Comparison of ENCODE assay signal across 8 mouse cellular contexts in the genomic region with DNA sequence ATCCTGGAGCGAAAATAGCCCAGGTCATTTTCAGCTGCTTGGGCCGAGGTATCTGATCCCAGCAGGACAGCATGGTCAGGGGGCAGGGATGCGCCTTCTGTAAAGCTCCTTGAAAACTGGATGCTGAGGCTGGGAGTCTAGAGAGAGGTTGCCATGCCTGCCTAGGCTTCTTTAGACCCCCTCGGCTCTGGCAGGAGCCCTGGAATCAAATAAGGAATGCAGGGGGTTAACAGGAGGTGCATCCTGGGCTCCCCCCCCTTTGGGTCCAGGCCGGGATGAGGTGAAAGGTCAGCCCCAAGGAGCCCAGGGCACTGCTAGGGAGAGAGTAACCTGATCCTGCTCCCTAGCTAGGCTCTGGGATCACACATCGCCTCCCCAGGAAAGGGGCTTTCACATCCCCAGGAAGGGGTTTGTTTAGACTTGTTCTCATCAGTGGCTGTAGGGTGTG. TPM values are rescaled to one million over a fixed set of nuclear protein-coding genes. Genes with fewer than 3 reads are reported as not detected.
DNase-seq lines count a peak whose midpoint lies in the region; ATAC-seq and TF ChIP-seq lines count a peak whose summit lies in the region.

No protein-coding gene starts in this region.

- no peak for TF ChIP-seq CTCF in intestine, postnatal 0 days (IDR thresholded peaks at IDR 0.05; ENCODE audit: low read depth)

- peaks cover 96% of the 10 kb centered on the region for H3K4me1 ChIP-seq in intestine, embryonic 16.5 days (ENCODE audit: control insufficient read depth, insufficient read depth, low read length)
- peaks cover 22% of the 10 kb centered on the region for H3K4me1 ChIP-seq in intestine, postnatal 0 days (replicated peaks; ENCODE audit: control insufficient read depth, insufficient read depth, low read length)
- peaks cover 98% of the 10 kb centered on the region for H3K4me1 ChIP-seq in hindbrain, embryonic 12.5 days

- no peak overlapping the region for H3K4me3 ChIP-seq in intestine, embryonic 16.5 days (ENCODE audit: low read length)
- no peak overlapping the region for H3K4me3 ChIP-seq in intestine, postnatal 0 days (ENCODE audit: low read depth, low read length)
- no peak overlapping the region for H3K4me3 ChIP-seq in hindbrain, embryonic 12.5 days
- H3K4me3 ChIP-seq in myocyte: no peak overlapping the region

- DNase-seq in embryo, embryonic 9.5 days (ENCODE audit: extremely low spot score): peak; percentile 80
- DNase-seq in urinary bladder, adult 2 months (ENCODE audit: low spot score): no peak
- DNase-seq in spleen, adult 18-20 months: no peak
- no peak for DNase-seq in MN1 (ENCODE audit: low spot score)

- no peaks in the 10 kb centered on the region for H3K27me3 ChIP-seq in intestine, embryonic 16.5 days (replicated peaks; ENCODE audit: control insufficient read depth, insufficient read depth, low read length)
- no peaks in the 10 kb centered on the region for H3K27me3 ChIP-seq in intestine, postnatal 0 days (replicated peaks; ENCODE audit: control insufficient read depth, insufficient read depth, low read length)
- H3K27me3 ChIP-seq in hindbrain, embryonic 12.5 days: peaks cover 9% of the 10 kb centered on the region; the same call in 1 of the 2 replicates
- H3K27me3 ChIP-seq in myocyte (ENCODE audit: control insufficient read depth, insufficient read depth, insufficient read length): no peaks in the 10 kb centered on the region

- 0 out of 2 replicates have a peak overlapping the region, but pooled peaks have one; percentile 43 for H3K9ac ChIP-seq in intestine, embryonic 16.5 days (ENCODE audit: low read depth, low read length)
- H3K9ac ChIP-seq in intestine, postnatal 0 days (ENCODE audit: low read depth, low read length): no peak overlapping the region
- peak overlapping the region; percentile 36; the same call in 1 of the 2 replicates for H3K9ac ChIP-seq in hindbrain, embryonic 12.5 days

- H3K27ac ChIP-seq in intestine, embryonic 16.5 days (ENCODE audit: low read length): peak overlapping the region; percentile 18; the same call in 1 of the 2 replicates
- H3K27ac ChIP-seq in intestine, postnatal 0 days (ENCODE audit: low read depth, low read length): no peak overlapping the region
- peak overlapping the region; percentile 90 for H3K27ac ChIP-seq in hindbrain, embryonic 12.5 days

- H3K4me2 ChIP-seq in intestine, embryonic 16.5 days (ENCODE audit: low read depth, low read length): no peak overlapping the region
- no peak overlapping the region for H3K4me2 ChIP-seq in intestine, postnatal 0 days (replicated peaks; ENCODE audit: low read depth)
- H3K4me2 ChIP-seq in hindbrain, embryonic 12.5 days (replicated peaks): peak overlapping the region; percentile 9; the same call in 1 of the 2 replicates
- peak overlapping the region; percentile 49 for H3K4me2 ChIP-seq in myocyte (ENCODE audit: low read depth)

- H3K36me3 ChIP-seq in intestine, embryonic 16.5 days (ENCODE audit: control insufficient read depth, insufficient read depth, low read length): no peaks in the 10 kb centered on the region
- no peaks in the 10 kb centered on the region; the same call in 1 of the 2 replicates for H3K36me3 ChIP-seq in intestine, postnatal 0 days (ENCODE audit: control insufficient read depth, insufficient read depth)
- no peaks in the 10 kb centered on the region for H3K36me3 ChIP-seq in hindbrain, embryonic 12.5 days
- H3K36me3 ChIP-seq in myocyte (ENCODE audit: control insufficient read depth, insufficient read depth): peaks cover 3% of the 10 kb centered on the region

- no peak for ATAC-seq in intestine, embryonic 16.5 days
- no peak for ATAC-seq in intestine, postnatal 0 days
- ATAC-seq in hindbrain, embryonic 12.5 days (ENCODE audit: low FRiP score): no peak

- H3K9me3 ChIP-seq in intestine, embryonic 16.5 days (ENCODE audit: control insufficient read depth, low read length): no peaks in the 10 kb centered on the region
- H3K9me3 ChIP-seq in intestine, postnatal 0 days (ENCODE audit: control insufficient read depth): no peaks in the 10 kb centered on the region
- H3K9me3 ChIP-seq in hindbrain, embryonic 12.5 days (replicated peaks): no peaks in the 10 kb centered on the region

- peaks cover 99% of the 10 kb centered on the region for H3K79me2 ChIP-seq in myocyte (ENCODE audit: control insufficient read depth, insufficient read depth)

- H3ac ChIP-seq in myocyte (ENCODE audit: control insufficient read depth, insufficient read length): no peak overlapping the region

- 50% methylated on average over 6 of the region's 6 CpGs for WGBS in intestine, embryonic 16.5 days
- WGBS in intestine, postnatal 0 days: 55% methylated on average over 6 of the region's 6 CpGs
- 22% methylated on average over 6 of the region's 6 CpGs for WGBS in hindbrain, embryonic 12.5 days

- TF ChIP-seq POLR2A in myocyte (IDR thresholded peaks at IDR 0.05; ENCODE audit: insufficient read length, low read depth): no peak

TF ChIP-seq in myocyte, 11 proteins besides CTCF, POLR2A, EP300 and RAD21:
- no peak for TF ChIP-seq POLR2AphosphoS2 (IDR thresholded peaks at IDR 0.05; ENCODE audit: insufficient read length, low read depth)
- no peak for TF ChIP-seq USF1 (IDR thresholded peaks at IDR 0.05; ENCODE audit: low read depth)
- peak in 1 of 3 experiments; percentile 73 for TF ChIP-seq MYOD1 (IDR thresholded peaks at IDR 0.05; ENCODE audit: control insufficient read depth in 1 of 3, insufficient read length in 2 of 3, low read depth in 2 of 3)
- TF ChIP-seq MYOG (IDR thresholded peaks at IDR 0.05; ENCODE audit: control insufficient read depth in 1 of 3, insufficient read depth in 1 of 3, insufficient read length in 2 of 3, low read depth in 2 of 3): peak in 2 of 3 experiments; percentile 24 to 73
- TF ChIP-seq CEBPB (IDR thresholded peaks at IDR 0.05; ENCODE audit: insufficient read depth, poor library complexity, severe bottlenecking): no peak
TF ChIP-seq in myocyte: peak in this region for 2.

RNA-seq across cellular contexts. Expression of gene Ahdc1, which starts 33.6 kb away (rescaled TPM):
- 5.3 and 5.7 TPM in 2 replicates for polyA plus RNA-seq in intestine, embryonic 16.5 days (2015; fragmentation: Nextera tagmentation; extraction: Ambion mirVana)
- 2.4 and 3.1 TPM in 2 replicates for polyA plus RNA-seq in intestine, postnatal 0 days (2015; fragmentation: Nextera tagmentation; extraction: Ambion mirVana)
- polyA plus RNA-seq in hindbrain, embryonic 12.5 days (2016; fragmentation: Nextera tagmentation; extraction: Ambion mirVana): 12.8 and 15.3 TPM in 2 replicates
- polyA plus RNA-seq in myocyte (2012; fragmentation: generic; extraction: Trizol): 58.2 TPM
- 5.3 and 13.3 TPM in 2 replicates for polyA plus RNA-seq in urinary bladder, adult 2 months (2012; rRNA removed)

Comparison
In these comparisons a context has a peak if more than half of its experiments do, and no peak if none do; other contexts are left out.
1. H3K4me2 ChIP-seq: peak in hindbrain, embryonic 12.5 days (single experiment) and myocyte (single experiment); none in intestine, embryonic 16.5 days (single experiment) and intestine, postnatal 0 days (single experiment).